Mouse (Mus musculus) E14TG2a.4 (cell line): ENCODE data around the gene Aldob.

Experiments used
- CTCF ChIP-seq: conservative IDR thresholded peaks from 2 replicates; pipeline ENCODE4 v1.5.1; 2014; ENCODE audit warnings: low read length
- NANOG ChIP-seq: IDR thresholded peaks from 2 replicates; pipeline ENCODE4 v1.6.1; 2014; ENCODE audit warnings: borderline replicate concordance, low read length, mixed read lengths
- POU5F1 ChIP-seq: IDR thresholded peaks from 2 replicates; pipeline ENCODE4 v1.6.1; 2014; ENCODE audit warnings: low read length, borderline replicate concordance

- TF ChIP-seq CTCF (no peak), POU5F1 (no peak), NANOG (no peak)
Measured at GRCm38 (mm10) chr4:49503563-49503962, 45.8 kb downstream of the Aldob start.
